Mouse (Mus musculus): ENCODE results near the gene Smim27.
A peak's percentile ranks its signal among the peaks of the same experiment; 100 is the strongest.

Smim27 gene

GRCm38 (mm10) chr4:40233062-40233664 is 36.2 kb upstream of the Smim27 start:
- Histone ChIP-seq H3K27me3 (ENCODE audit: insufficient read depth, low read length) (no peaks in the 10 kb centered on the region), H3K4me3 (replicated peaks; ENCODE audit: low read length) (no peak overlapping the region), H3K9me3 (ENCODE audit: low read length) (no peaks in the 10 kb centered on the region; the same call in 1 of the 2 replicates), H3K4me1 (replicated peaks; ENCODE audit: low read depth, low read length) (peaks cover 77% of the 10 kb centered on the region), H3K36me3 (ENCODE audit: insufficient read depth, low read length) (peaks cover 5% of the 10 kb centered on the region; the same call in 1 of the 2 replicates)
- TF ChIP-seq NANOG (IDR thresholded peaks at IDR 0.05; ENCODE audit: borderline replicate concordance, low read length) (peak; percentile 95), CTCF (conservative IDR thresholded peaks at IDR 0.05; ENCODE audit: low read length) (no peak), POU5F1 (IDR thresholded peaks at IDR 0.05; ENCODE audit: borderline replicate concordance, low read length) (no peak)

GRCm38 (mm10) chr4:40234256-40234655 is 35.1 kb upstream of the Smim27 start:
- Histone ChIP-seq H3K27me3 (ENCODE audit: insufficient read depth, low read length) (no peaks in the 10 kb centered on the region), H3K36me3 (ENCODE audit: insufficient read depth, low read length) (peaks cover 5% of the 10 kb centered on the region; the same call in 1 of the 2 replicates), H3K4me3 (replicated peaks; ENCODE audit: low read length) (no peak overlapping the region; the same call in 1 of the 2 replicates), H3K9me3 (ENCODE audit: low read length) (no peaks in the 10 kb centered on the region; the same call in 1 of the 2 replicates), H3K4me1 (replicated peaks; ENCODE audit: low read depth, low read length) (peaks cover 79% of the 10 kb centered on the region)
- TF ChIP-seq CTCF (conservative IDR thresholded peaks at IDR 0.05; ENCODE audit: low read length) (no peak), NANOG (IDR thresholded peaks at IDR 0.05; ENCODE audit: borderline replicate concordance, low read length) (no peak), POU5F1 (IDR thresholded peaks at IDR 0.05; ENCODE audit: borderline replicate concordance, low read length) (no peak)

- no peaks in the 10 kb centered on the region; the same call in 1 of the 2 replicates for H3K9me3 ChIP-seq (ENCODE audit: low read length)
- 0 out of 2 replicates have a peak overlapping the region, but pooled peaks have one; percentile 8 for H3K4me3 ChIP-seq (replicated peaks; ENCODE audit: low read length)
- peaks cover 5% of the 10 kb centered on the region; the same call in 1 of the 2 replicates for H3K36me3 ChIP-seq (ENCODE audit: insufficient read depth, low read length)
- H3K27me3 ChIP-seq (ENCODE audit: insufficient read depth, low read length), result no peaks in the 10 kb centered on the region
- peaks cover 79% of the 10 kb centered on the region for H3K4me1 ChIP-seq (replicated peaks; ENCODE audit: low read depth, low read length)
- no peak for TF ChIP-seq NANOG (IDR thresholded peaks at IDR 0.05; ENCODE audit: borderline replicate concordance, low read length)
- TF ChIP-seq POU5F1 (IDR thresholded peaks at IDR 0.05; ENCODE audit: borderline replicate concordance, low read length), result no peak
- TF ChIP-seq CTCF (conservative IDR thresholded peaks at IDR 0.05; ENCODE audit: low read length), result no peak
Measured at GRCm38 (mm10) chr4:40236829-40237228, 32.5 kb upstream of the Smim27 start.

- peaks cover 5% of the 10 kb centered on the region; the same call in 1 of the 2 replicates for H3K36me3 ChIP-seq (ENCODE audit: insufficient read depth, low read length)
- no peaks in the 10 kb centered on the region for H3K27me3 ChIP-seq (ENCODE audit: insufficient read depth, low read length)
- peaks cover 75% of the 10 kb centered on the region for H3K4me1 ChIP-seq (replicated peaks; ENCODE audit: low read depth, low read length)
- TF ChIP-seq POU5F1 (IDR thresholded peaks at IDR 0.05; ENCODE audit: borderline replicate concordance, low read length), result no peak
- peak; percentile 91 for TF ChIP-seq NANOG (IDR thresholded peaks at IDR 0.05; ENCODE audit: borderline replicate concordance, low read length)
- peak overlapping the region; percentile 76 for H3K4me3 ChIP-seq (replicated peaks; ENCODE audit: low read length)
- H3K9me3 ChIP-seq (ENCODE audit: low read length), result no peaks in the 10 kb centered on the region
Measured at GRCm38 (mm10) chr4:40238483-40239408, 30.6 kb upstream of the Smim27 start.

- Histone ChIP-seq H3K9me3 (ENCODE audit: low read length) (no peaks in the 10 kb centered on the region), H3K36me3 (ENCODE audit: insufficient read depth, low read length) (peaks cover 5% of the 10 kb centered on the region; the same call in 1 of the 2 replicates), H3K4me3 (replicated peaks; ENCODE audit: low read length) (peak within 1 kb of the TSS; percentile 76), H3K4me1 (replicated peaks; ENCODE audit: low read depth, low read length) (peaks cover 68% of the 10 kb centered on the region), H3K27me3 (ENCODE audit: insufficient read depth, low read length) (no peaks in the 10 kb centered on the region)
- no peak for TF ChIP-seq NANOG (IDR thresholded peaks at IDR 0.05; ENCODE audit: borderline replicate concordance, low read length)
- TF ChIP-seq POU5F1 (IDR thresholded peaks at IDR 0.05; ENCODE audit: borderline replicate concordance, low read length), result no peak
- no peak for TF ChIP-seq CTCF (conservative IDR thresholded peaks at IDR 0.05; ENCODE audit: low read length)
Measured at GRCm38 (mm10) chr4:40239409-40240271, 29.7 kb upstream of the Smim27 start, which contains the start of gene Ddx58. TSS of gene Ddx58 (minus strand) at chr4:40239828.

GRCm38 (mm10) chr4:40240272-40240744 is 29.1 kb upstream of the Smim27 start:
- TF ChIP-seq POU5F1 (IDR thresholded peaks at IDR 0.05; ENCODE audit: borderline replicate concordance, low read length) (no peak), NANOG (IDR thresholded peaks at IDR 0.05; ENCODE audit: borderline replicate concordance, low read length) (no peak), CTCF (conservative IDR thresholded peaks at IDR 0.05; ENCODE audit: low read length) (no peak)
- peaks cover 61% of the 10 kb centered on the region for H3K4me1 ChIP-seq (replicated peaks; ENCODE audit: low read depth, low read length)
- H3K4me3 ChIP-seq (replicated peaks; ENCODE audit: low read length), result peak overlapping the region; percentile 52
- H3K9me3 ChIP-seq (ENCODE audit: low read length), result no peaks in the 10 kb centered on the region
- H3K36me3 ChIP-seq (ENCODE audit: insufficient read depth, low read length), result peaks cover under 1% of the 10 kb centered on the region; the same call in 1 of the 2 replicates
- no peaks in the 10 kb centered on the region for H3K27me3 ChIP-seq (ENCODE audit: insufficient read depth, low read length)

DNA sequence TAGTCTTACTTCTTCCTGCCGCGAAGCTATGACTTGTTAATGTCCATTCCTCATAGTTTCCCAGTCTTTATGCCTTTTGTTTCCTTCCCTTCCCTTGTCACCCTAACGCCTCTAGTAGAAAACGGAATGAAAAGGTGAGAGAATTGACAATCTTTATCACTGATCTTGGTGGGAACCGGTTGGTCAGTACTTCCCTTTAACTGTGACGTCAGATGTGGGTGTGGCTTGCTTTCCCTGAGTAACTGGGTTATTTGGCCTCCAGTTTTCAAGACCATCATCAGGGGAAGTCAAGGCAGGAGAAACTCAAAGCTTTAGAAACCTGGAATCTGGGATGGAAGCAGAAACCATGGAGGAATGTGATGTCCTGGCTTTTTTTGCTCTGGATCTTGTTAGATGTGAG is 27.5 kb upstream of the Smim27 start:
- peaks cover 54% of the 10 kb centered on the region for H3K4me1 ChIP-seq (replicated peaks; ENCODE audit: low read depth, low read length)
- H3K36me3 ChIP-seq (ENCODE audit: insufficient read depth, low read length), result no peaks in the 10 kb centered on the region
- no peaks in the 10 kb centered on the region; the same call in 1 of the 2 replicates for H3K27me3 ChIP-seq (ENCODE audit: insufficient read depth, low read length)
- H3K9me3 ChIP-seq (ENCODE audit: low read length), result no peaks in the 10 kb centered on the region
- H3K4me3 ChIP-seq (replicated peaks; ENCODE audit: low read length), result no peak overlapping the region
- TF ChIP-seq CTCF (conservative IDR thresholded peaks at IDR 0.05; ENCODE audit: low read length) (no peak), NANOG (IDR thresholded peaks at IDR 0.05; ENCODE audit: borderline replicate concordance, low read length) (no peak)

Data from E14TG2a.4 (cell line).